Mouse (Mus musculus) adrenal gland, adult (tissue): ENCODE measurements at regions not wholly inside any gene's neighbourhood (a gene's known extent, or its start where the extent isn't known, plus 50 kb on each side); places are given as distances from the start of the nearest gene placed in this dataset.

Experiments
- DNase-seq, 2 experiments: peaks; one replicate each; pipeline ENCODE4 v3.0.0; 2022 to 2023; ENCODE audit warnings: low spot score in 1 of 2; ENCODE audit not compliant: inconsistent age in 2 of 2

GRCm38 (mm10) chr15:87435566-87435965, 108.5 kb upstream of the Fam19a5 start:
- DNase-seq, result no peak

DNA sequence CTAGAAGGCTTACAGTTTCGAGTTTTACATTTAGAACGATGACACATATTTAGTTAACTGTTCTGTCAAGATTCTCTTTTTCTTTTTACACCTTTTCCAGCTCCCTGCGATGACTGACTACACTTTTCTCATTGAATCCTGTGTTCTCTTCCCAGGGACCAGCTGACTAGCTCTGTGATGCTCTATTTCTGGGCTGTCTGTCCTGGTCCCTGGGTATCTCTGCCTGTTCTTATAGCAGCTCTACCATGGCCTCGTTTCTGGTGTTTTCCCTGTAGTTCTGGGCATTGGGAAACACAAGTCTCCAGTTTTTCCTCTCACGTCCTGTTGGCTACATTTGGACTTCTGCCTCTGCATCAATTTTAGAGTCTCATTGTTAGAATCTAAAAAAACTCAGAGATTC, 106.5 kb upstream of the Fam19a5 start:
- no peak for DNase-seq

DNA sequence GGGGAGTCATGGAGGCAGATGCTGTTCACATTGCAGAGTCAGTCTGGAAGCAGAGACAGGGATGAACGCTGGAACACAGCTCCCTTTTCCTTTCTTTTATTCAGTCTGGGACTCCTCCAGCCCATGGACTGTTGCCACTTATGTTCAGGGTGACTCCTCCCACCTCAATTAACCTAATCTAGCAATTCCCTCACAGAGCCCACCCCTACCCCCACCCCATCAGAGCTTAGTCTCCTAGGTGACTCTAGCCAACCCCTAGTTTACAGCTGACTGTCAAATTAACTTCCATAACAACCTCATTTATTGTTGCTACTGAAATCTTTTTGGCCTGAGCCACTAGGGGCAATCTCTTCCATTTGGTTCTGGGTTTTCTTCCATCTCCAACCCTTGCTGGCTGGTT, 85.2 kb upstream of the Fam19a5 start:
- no peak for DNase-seq

DNA sequence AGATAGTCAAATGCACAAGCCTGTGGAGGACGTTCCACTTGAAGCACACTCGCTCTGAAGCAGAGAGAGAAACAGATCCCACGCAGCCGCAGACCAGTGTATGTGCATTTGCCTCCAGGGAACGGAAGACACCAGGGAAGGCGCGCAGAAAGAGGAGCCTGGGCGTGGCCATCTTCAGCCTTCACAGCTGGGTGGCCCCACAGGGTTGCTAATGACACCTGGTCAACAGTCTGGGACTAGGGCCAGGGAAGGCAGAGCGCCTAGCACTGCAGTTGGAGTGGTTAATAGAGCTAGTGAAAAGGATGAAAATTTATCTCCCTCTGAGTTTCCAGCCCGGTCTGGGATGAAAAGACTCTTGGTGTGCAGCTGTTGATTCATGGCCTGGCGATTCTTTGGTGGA, 67.9 kb upstream of the Fam19a5 start:
- DNase-seq, result no peak

- DNase-seq, result no peak
Measured at GRCm38 (mm10) chr15:87476862-87477490, 67.1 kb upstream of the Fam19a5 start.

DNA sequence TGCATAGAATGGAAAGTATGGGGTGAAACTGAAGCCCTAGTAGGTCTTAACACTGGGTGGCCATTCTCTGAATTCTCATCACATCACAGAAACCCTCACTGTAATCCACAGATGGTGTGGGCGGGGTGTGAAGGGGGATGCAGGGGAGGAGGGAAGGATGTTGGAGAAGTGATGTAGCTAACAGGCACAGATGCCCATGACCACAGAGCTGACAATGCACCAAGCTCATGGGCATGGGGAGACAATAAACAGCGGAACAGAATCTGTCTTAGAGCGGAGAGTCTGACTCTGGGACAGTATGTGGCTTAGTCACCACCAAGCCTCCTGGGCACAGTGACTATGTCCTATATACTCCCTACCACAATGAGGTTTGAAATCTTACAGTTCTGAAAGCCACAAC, 63.3 kb upstream of the Fam19a5 start:
- DNase-seq, result no peak
